Mouse (Mus musculus) heart, postnatal 10 days (tissue): ENCODE measurements at regions not wholly inside any gene's neighbourhood (a gene's known extent, or its start where the extent isn't known, plus 50 kb on each side); places are given as distances from the start of the nearest gene placed in this dataset.

Experiments used
- DNase-seq, 2 experiments: peaks; one replicate each; pipeline ENCODE4 v3.0.0; 2021
- intact Hi-C: fragments of 180-260 bp; cut with DNase I; formaldehyde crosslinking; loops from one replicate; pipeline ENCODE4 v1.15.1; 2025

GRCm38 (mm10) chr3:103499801-103500200, 75.2 kb upstream of the Syt6 start:
- no peak for DNase-seq
- intact Hi-C loops: no loop called here

GRCm38 (mm10) chr3:103500366-103500765, 74.7 kb upstream of the Syt6 start:
- intact Hi-C loops: no loop called here

GRCm38 (mm10) chr3:103504160-103504559, 70.9 kb upstream of the Syt6 start:
- intact Hi-C loops: no loop called here
- no peak for DNase-seq

More at GRCm38 (mm10) chr3:103500366-103500765, 74.7 kb upstream of the Syt6 start:
- no peak for DNase-seq

GRCm38 (mm10) chr3:103513411-103513810, 61.6 kb upstream of the Syt6 start:
- DNase-seq: no peak
- intact Hi-C loops: no loop called here

- no peak for DNase-seq
- intact Hi-C loops: no loop called here
Measured at GRCm38 (mm10) chr3:103514061-103514460, 61.0 kb upstream of the Syt6 start.

- intact Hi-C loops: no loop called here
- no peak for DNase-seq
Measured at GRCm38 (mm10) chr3:103515946-103516345, 59.1 kb upstream of the Syt6 start.

- intact Hi-C loops: no loop called here
- DNase-seq: peak in 1 of 2 experiments; percentile 7
Measured at GRCm38 (mm10) chr3:103517376-103518304, 57.4 kb upstream of the Syt6 start.

- DNase-seq: no peak
- intact Hi-C loops: no loop called here
Measured at GRCm38 (mm10) chr3:103518624-103519023, 56.4 kb upstream of the Syt6 start.
